Mouse (Mus musculus): Measurements from ENCODE around the gene E130308A19Rik.

GRCm38 (mm10) chr4:59630122-59630521 is 4.1 kb downstream of the E130308A19Rik start:
- no peak for TF ChIP-seq CTCF (IDR thresholded peaks at IDR 0.05)
- TF ChIP-seq EP300 (IDR thresholded peaks at IDR 0.05), result no peak
